Mouse (Mus musculus) liver, embryonic 15.5 days (tissue): ENCODE results near the gene Kantr. TPM values are rescaled to one million over a fixed set of nuclear protein-coding genes. Genes with fewer than 3 reads are reported as not detected.

Source experiments
- ATAC-seq: fragments of 200-750 bp; cut with Nextera tagmentation; 2 replicates; pipeline ENCODE4 v1.8.0; 2017; ENCODE audit warnings: moderate number of reproducible peaks, mild to moderate bottlenecking, moderate library complexity; ENCODE audit not compliant: insufficient read depth
- H3K27ac ChIP-seq: fragments of 300-500 bp; sonication (generic); replicated peaks from 2 replicates; pipeline ENCODE4 v1.5.1; 2015; ENCODE audit warnings: mild to moderate bottlenecking, inconsistent platforms
- H3K27me3 ChIP-seq: fragments of 300-500 bp; sonication (generic); 2 replicates; pipeline ENCODE4 v1.6.1; 2015; ENCODE audit warnings: mild to moderate bottlenecking, inconsistent platforms
- H3K36me3 ChIP-seq: fragments of 300-500 bp; sonication (generic); replicated peaks from 2 replicates; pipeline ENCODE4 v1.6.1; 2015; ENCODE audit warnings: moderate library complexity, mild to moderate bottlenecking, inconsistent platforms
- H3K4me1 ChIP-seq: fragments of 300-500 bp; sonication (generic); replicated peaks from 2 replicates; pipeline ENCODE4 v1.6.1; 2015; ENCODE audit warnings: inconsistent platforms
- H3K4me2 ChIP-seq: fragments of 300-500 bp; sonication (generic); 2 replicates; pipeline ENCODE4 v1.6.1; 2015; ENCODE audit warnings: moderate library complexity, mild to moderate bottlenecking, inconsistent platforms
- H3K4me3 ChIP-seq: fragments of 300-500 bp; sonication (generic); replicated peaks from 2 replicates; pipeline ENCODE4 v1.5.1; 2015; ENCODE audit warnings: mild to moderate bottlenecking, inconsistent platforms
- H3K9ac ChIP-seq: fragments of 300-500 bp; sonication (generic); 2 replicates; pipeline ENCODE4 v1.6.1; 2015; ENCODE audit warnings: moderate library complexity, mild to moderate bottlenecking, inconsistent platforms
- H3K9me3 ChIP-seq: fragments of 300-500 bp; sonication (generic); replicated peaks from 2 replicates; pipeline ENCODE4 v1.6.1; 2016; ENCODE audit warnings: inconsistent platforms
- WGBS: fragments of 180-500 bp; shearing (Covaris S2); methylation state at CpG from one replicate; pipeline ENCODE4 v1.1.7; 2015; ENCODE audit warnings: mixed read lengths; ENCODE audit not compliant: insufficient replicate concordance; 5-methylcytosine and 5-hydroxymethylcytosine counted together
- polyA plus RNA-seq: library from polyadenylated mRNA; unstranded; fragments of >200 nt; fragmentation: Nextera tagmentation; extraction: Ambion mirVana; gene quantifications from 2 replicates; pipeline ENCODE4 v1.2.1, GENCODE M21; 2015

Kantr gene
- 2.8 and 3.2 TPM in 2 replicates for polyA plus RNA-seq

GRCm38 (mm10) chrX:152326996-152327688 lies at the start of gene Kantr:
Gene Kantr, minus strand, starts transcription at chrX:152327495.
- Histone ChIP-seq H3K27ac (no peak within 1 kb of the TSS), H3K9ac (peak within 1 kb of the TSS; percentile 57), H3K27me3 (peaks cover 9% of the 10 kb centered on the region; the same call in 1 of the 2 replicates), H3K4me2 (peak within 1 kb of the TSS; percentile 75), H3K36me3 (no peaks in the 10 kb centered on the region), H3K4me3 (peak within 1 kb of the TSS; percentile 67), H3K4me1 (0 out of 2 replicates have a peak, but pooled peaks cover 3% of the 10 kb centered on the region), H3K9me3 (no peaks in the 10 kb centered on the region)
- peak; percentile 99 for ATAC-seq
- WGBS = 12% methylated on average over 29 of the region's 29 CpGs

DNA sequence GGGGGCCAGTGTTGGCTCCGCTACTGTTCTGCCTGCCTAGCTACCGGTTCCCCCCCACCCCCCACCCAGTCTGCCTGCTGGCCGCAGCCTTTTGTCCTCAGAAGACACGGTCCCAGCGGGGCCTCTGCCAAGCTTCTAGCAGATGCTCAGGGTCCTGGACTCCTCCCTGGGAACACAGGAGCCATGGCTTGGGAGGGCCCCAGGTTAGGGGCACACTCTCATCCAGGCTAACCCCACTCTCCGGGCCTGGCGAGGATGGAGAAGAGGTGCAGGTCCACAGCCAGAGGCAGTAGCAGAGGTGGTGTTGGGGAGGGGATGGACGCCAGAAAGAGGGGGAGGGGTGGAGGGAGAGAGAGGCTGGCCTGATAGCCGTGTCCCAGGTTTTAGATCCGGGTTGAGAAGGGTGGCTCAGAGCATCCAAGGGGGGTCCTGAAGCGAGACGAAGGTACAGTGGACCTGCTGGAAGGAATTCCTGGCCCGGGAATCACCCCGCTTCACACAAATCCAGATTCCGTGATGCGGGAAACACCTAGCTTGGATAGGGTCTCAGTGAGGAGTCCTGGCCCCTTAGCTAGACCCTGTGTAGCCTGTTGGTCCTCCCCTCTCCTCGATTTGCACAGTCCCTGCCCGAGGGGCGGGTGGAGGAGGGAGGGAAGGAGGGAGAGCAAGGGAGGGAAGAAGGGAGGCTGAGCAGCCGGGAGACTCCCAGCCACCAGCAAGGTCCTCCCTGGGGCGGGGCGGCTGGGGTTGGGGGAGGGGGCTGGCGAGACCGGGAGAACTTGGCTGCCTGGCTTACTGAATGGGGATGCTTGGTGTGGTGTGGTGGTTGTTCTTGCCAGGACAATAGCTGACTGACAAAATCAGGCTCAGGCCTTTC lies 41.3 kb upstream of the Kantr start, which contains the start of gene Gpr173:
Gene Gpr173, minus strand, starts transcription at position 308 of the 877 bp plus-strand sequence.
- Histone ChIP-seq H3K9ac (no peak within 1 kb of the TSS), H3K27ac (no peak within 1 kb of the TSS), H3K27me3 (peaks cover 29% of the 10 kb centered on the region), H3K36me3 (no peaks in the 10 kb centered on the region), H3K4me3 (peak within 1 kb of the TSS; percentile 14; the same call in 1 of the 2 replicates), H3K9me3 (no peaks in the 10 kb centered on the region), H3K4me1 (no peaks in the 10 kb centered on the region), H3K4me2 (peak within 1 kb of the TSS; percentile 30)
- 23% methylated on average over 24 of the region's 24 CpGs for WGBS
- ATAC-seq = peak; percentile 34; the same call in 1 of the 2 replicates

GRCm38 (mm10) chrX:152368054-152368396 lies 40.7 kb upstream of the Kantr start:
- Histone ChIP-seq H3K9me3 (no peaks in the 10 kb centered on the region), H3K27ac (no peak overlapping the region), H3K4me1 (no peaks in the 10 kb centered on the region), H3K9ac (no peak overlapping the region), H3K27me3 (peaks cover 29% of the 10 kb centered on the region), H3K36me3 (no peaks in the 10 kb centered on the region), H3K4me3 (0 out of 2 replicates have a peak overlapping the region, but pooled peaks have one; percentile 14), H3K4me2 (peak overlapping the region; percentile 10)
- 27% methylated on average over 4 of the region's 4 CpGs for WGBS
- ATAC-seq = no peak

DNA sequence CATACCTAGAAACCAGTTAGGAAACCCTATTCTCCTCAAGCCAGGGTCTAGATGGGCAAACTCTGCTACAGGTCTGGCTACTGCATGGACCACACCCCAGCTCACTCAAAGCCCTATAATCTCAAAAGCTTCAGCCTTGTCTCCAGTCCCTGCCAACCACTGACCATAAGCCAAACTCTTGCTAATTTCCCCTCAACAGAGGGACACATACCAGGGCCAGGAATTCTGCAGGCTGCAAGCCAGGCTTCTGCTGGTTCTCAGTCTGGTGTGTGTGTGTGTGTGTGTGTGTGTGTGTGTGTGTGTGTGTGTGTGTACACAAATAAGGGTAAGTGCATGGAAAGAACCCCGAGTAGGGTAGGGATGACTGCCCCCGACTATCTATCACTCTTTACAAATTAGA lies 39.1 kb upstream of the Kantr start:
- H3K27ac ChIP-seq = no peak overlapping the region
- H3K4me3 ChIP-seq = no peak overlapping the region
- H3K27me3 ChIP-seq = peaks cover 32% of the 10 kb centered on the region
- ATAC-seq = no peak
- no peaks in the 10 kb centered on the region for H3K4me1 ChIP-seq
- no peak overlapping the region for H3K4me2 ChIP-seq
- H3K9me3 ChIP-seq = no peaks in the 10 kb centered on the region
- no peak overlapping the region for H3K9ac ChIP-seq
- no peaks in the 10 kb centered on the region for H3K36me3 ChIP-seq
- 46% methylated on average over 2 of the region's 2 CpGs for WGBS

- Histone ChIP-seq H3K4me3 (no peak overlapping the region), H3K36me3 (no peaks in the 10 kb centered on the region), H3K9me3 (no peaks in the 10 kb centered on the region), H3K4me2 (no peak overlapping the region), H3K4me1 (no peaks in the 10 kb centered on the region), H3K27me3 (peaks cover 7% of the 10 kb centered on the region; the same call in 1 of the 2 replicates), H3K27ac (no peak overlapping the region), H3K9ac (no peak overlapping the region)
- ATAC-seq = peak; percentile 31; the same call in 1 of the 2 replicates
- WGBS = 18% methylated on average over 5 of the region's 5 CpGs
Measured at GRCm38 (mm10) chrX:152352553-152353153, 25.4 kb upstream of the Kantr start.

- Histone ChIP-seq H3K4me1 (peaks cover 2% of the 10 kb centered on the region; the same call in 1 of the 2 replicates), H3K9ac (no peak overlapping the region), H3K4me3 (no peak overlapping the region), H3K27me3 (peaks cover 43% of the 10 kb centered on the region), H3K27ac (no peak overlapping the region), H3K9me3 (no peaks in the 10 kb centered on the region), H3K4me2 (no peak overlapping the region), H3K36me3 (no peaks in the 10 kb centered on the region)
- ATAC-seq = no peak
- 86% methylated on average over 14 of the region's 14 CpGs for WGBS
Measured at GRCm38 (mm10) chrX:152347041-152347440, 19.7 kb upstream of the Kantr start.

- Histone ChIP-seq H3K36me3 (no peaks in the 10 kb centered on the region), H3K4me3 (no peak overlapping the region), H3K9ac (no peak overlapping the region), H3K27ac (no peak overlapping the region), H3K27me3 (peaks cover 46% of the 10 kb centered on the region), H3K4me2 (no peak overlapping the region), H3K9me3 (no peaks in the 10 kb centered on the region), H3K4me1 (peaks cover 5% of the 10 kb centered on the region; the same call in 1 of the 2 replicates)
- no peak for ATAC-seq
- 70% methylated on average over 15 of the region's 15 CpGs for WGBS
Measured at GRCm38 (mm10) chrX:152346587-152346986, 19.3 kb upstream of the Kantr start.

- H3K27ac ChIP-seq = peak overlapping the region; percentile 61
- peaks cover 13% of the 10 kb centered on the region; the same call in 1 of the 2 replicates for H3K4me1 ChIP-seq
- no peak for ATAC-seq
- H3K4me3 ChIP-seq = peak overlapping the region; percentile 63
- peaks cover 51% of the 10 kb centered on the region for H3K27me3 ChIP-seq
- H3K9ac ChIP-seq = 0 out of 2 replicates have a peak overlapping the region, but pooled peaks have one; percentile 60
- H3K9me3 ChIP-seq = no peaks in the 10 kb centered on the region
- no peaks in the 10 kb centered on the region for H3K36me3 ChIP-seq
- 33% methylated on average over 6 of the region's 6 CpGs for WGBS
- peak overlapping the region; percentile 80 for H3K4me2 ChIP-seq
Measured at GRCm38 (mm10) chrX:152342903-152343302, 15.6 kb upstream of the Kantr start.

GRCm38 (mm10) chrX:152342358-152342901 lies 15.1 kb upstream of the Kantr start, which contains the start of gene Tspyl2:
Gene Tspyl2, minus strand, starts transcription at chrX:152342425.
- Histone ChIP-seq H3K9ac (peak within 1 kb of the TSS; percentile 60), H3K4me3 (peak within 1 kb of the TSS; percentile 63), H3K4me2 (peak within 1 kb of the TSS; percentile 80), H3K27ac (peak within 1 kb of the TSS; percentile 61), H3K4me1 (peaks cover 13% of the 10 kb centered on the region; the same call in 1 of the 2 replicates), H3K9me3 (no peaks in the 10 kb centered on the region), H3K27me3 (peaks cover 49% of the 10 kb centered on the region), H3K36me3 (no peaks in the 10 kb centered on the region)
- ATAC-seq = peak; percentile 98
- WGBS = 16% methylated on average over 27 of the region's 27 CpGs

DNA sequence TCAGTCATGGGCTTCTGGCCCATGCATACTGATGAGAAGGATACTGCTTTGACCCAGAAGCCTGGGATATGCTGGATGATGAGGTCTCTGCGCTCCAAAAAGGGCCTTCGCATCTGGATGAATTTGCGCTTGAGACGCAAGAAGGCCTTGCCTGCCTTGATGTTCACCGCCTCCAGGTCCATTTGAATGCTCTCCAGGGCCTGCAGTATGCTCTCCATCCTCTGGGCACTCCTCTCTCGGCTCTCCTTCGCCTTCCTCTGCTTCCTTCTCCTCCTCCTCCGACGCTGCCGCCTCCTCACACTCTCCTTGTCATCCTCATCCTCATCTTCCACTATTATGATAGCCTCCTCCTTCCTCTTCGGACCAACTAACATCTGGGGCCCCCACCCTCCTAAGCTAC lies 14.2 kb upstream of the Kantr start:
- WGBS = 43% methylated on average over 11 of the region's 11 CpGs
- H3K4me1 ChIP-seq = peaks cover 21% of the 10 kb centered on the region; the same call in 1 of the 2 replicates

More for the DNA sequence above, 14.2 kb upstream of the Kantr start:
- Histone ChIP-seq H3K36me3 (no peaks in the 10 kb centered on the region), H3K9me3 (no peaks in the 10 kb centered on the region), H3K4me2 (peak overlapping the region; percentile 80), H3K27me3 (peaks cover 40% of the 10 kb centered on the region), H3K9ac (peak overlapping the region; percentile 60; the same call in 1 of the 2 replicates), H3K4me3 (peak overlapping the region; percentile 63), H3K27ac (no peak overlapping the region; the same call in 1 of the 2 replicates)
- no peak for ATAC-seq
